Mouse (Mus musculus) liver, adult 2 months (tissue): ENCODE data around the gene Chchd6. TPM values are rescaled to one million over a fixed set of nuclear protein-coding genes. Genes with fewer than 3 reads are reported as not detected.

Source experiments
- DNase-seq: peaks from one replicate; pipeline ENCODE4 v3.0.0-alpha.2; 2011; ENCODE audit warnings: low read depth, low spot score; ENCODE audit errors: extremely low read depth
- H3K27ac ChIP-seq: fragments of 200-500 bp; replicated peaks from 2 replicates; pipeline ENCODE4 v1.5.1; 2012; ENCODE audit warnings: low read depth, mild to moderate bottlenecking, control low read depth, inconsistent platforms, low read length; ENCODE audit not compliant: insufficient read depth
- H3K27me3 ChIP-seq: fragments of 200-500 bp; 2 replicates; pipeline ENCODE4 v1.6.1; 2012; ENCODE audit warnings: mild to moderate bottlenecking, moderate library complexity, low read length, inconsistent platforms; ENCODE audit not compliant: control insufficient read depth, insufficient read depth
- H3K36me3 ChIP-seq: fragments of 200-500 bp; 2 replicates; pipeline ENCODE4 v1.6.1; 2012; ENCODE audit warnings: low read length, inconsistent platforms; ENCODE audit not compliant: control insufficient read depth, insufficient read depth
- H3K4me1 ChIP-seq: fragments of 200-500 bp; 2 replicates; pipeline ENCODE4 v1.6.1; 2011; ENCODE audit warnings: low read length; ENCODE audit not compliant: control insufficient read depth, insufficient read depth
- H3K4me3 ChIP-seq: fragments of 200-500 bp; 2 replicates; pipeline ENCODE4 v1.5.1; 2011; ENCODE audit warnings: low read depth, mild to moderate bottlenecking, control low read depth, low read length, moderate library complexity; ENCODE audit not compliant: insufficient read depth
- H3K79me2 ChIP-seq: fragments of 200-500 bp; 2 replicates; pipeline ENCODE4 v1.6.1; 2012; ENCODE audit warnings: inconsistent platforms, mild to moderate bottlenecking, low read length, moderate library complexity; ENCODE audit not compliant: control insufficient read depth, insufficient read depth
- H3K9ac ChIP-seq: fragments of 200-500 bp; 2 replicates; pipeline ENCODE4 v1.6.1; 2012; ENCODE audit warnings: low read depth, mild to moderate bottlenecking, control low read depth, inconsistent platforms, low read length
- CTCF ChIP-seq: fragments of 200-500 bp; IDR thresholded peaks from 2 replicates; pipeline ENCODE4 v1.5.1; 2011; ENCODE audit warnings: low read depth, low read length, control low read depth
- POLR2A ChIP-seq: fragments of 200-500 bp; IDR thresholded peaks from 2 replicates; pipeline ENCODE4 v1.6.1; 2011; ENCODE audit warnings: low read length, control low read depth; ENCODE audit not compliant: insufficient read depth; ENCODE audit errors: extremely low read depth
- WGBS: fragments of 180-500 bp; shearing (Covaris S2); methylation state at CpG from one replicate; pipeline ENCODE4 v1.1.7; 2018; 5-methylcytosine and 5-hydroxymethylcytosine counted together
- polyA plus RNA-seq: library from polyadenylated mRNA; depleted of rRNA; stranded (reverse); fragments of >200 nt; gene quantifications from 2 replicates; pipeline ENCODE4 v1.2.3, GENCODE M21; 2012
- total RNA-seq: library from RNA; depleted of rRNA; stranded (reverse); fragments of >200 nt; gene quantifications from 2 replicates; pipeline ENCODE4 v1.2.3, GENCODE M21; 2014

The Chchd6 gene
- total and polyA plus RNA-seq, 2 experiments, result 5.0 to 6.9 TPM

DNA sequence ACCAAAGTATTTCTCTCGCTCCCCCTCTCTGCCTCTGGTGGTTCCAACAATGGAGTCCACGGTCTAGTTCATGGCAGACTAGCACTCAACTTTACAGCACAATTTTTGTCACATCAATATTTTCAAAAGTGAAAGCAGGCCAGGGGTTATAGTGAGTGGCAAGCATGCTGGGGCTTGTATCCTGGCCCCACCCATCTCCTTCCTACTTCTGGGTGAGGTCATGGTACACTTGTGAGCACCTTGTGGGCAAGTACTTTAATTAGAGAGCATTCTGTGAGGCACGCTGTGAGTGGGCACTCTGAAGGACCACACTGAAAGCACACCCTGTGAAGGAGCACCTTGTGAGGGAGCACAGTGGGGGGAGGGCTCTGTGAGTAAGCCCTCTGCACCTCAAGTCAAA, 172.8 kb downstream of the Chchd6 start:
- no peak overlapping the region for H3K27ac ChIP-seq

GRCm38 (mm10) chr6:89421922-89422321, 173.5 kb downstream of the Chchd6 start:
- Histone ChIP-seq H3K9ac (no peak overlapping the region), H3K79me2 (no peaks in the 10 kb centered on the region), H3K27ac (no peak overlapping the region), H3K36me3 (no peaks in the 10 kb centered on the region), H3K27me3 (no peaks in the 10 kb centered on the region), H3K4me3 (no peak overlapping the region), H3K4me1 (no peaks in the 10 kb centered on the region)
- TF ChIP-seq CTCF, result no peak
- TF ChIP-seq POLR2A, result no peak
- DNase-seq, result no peak
- 72% methylated on average over 3 of the region's 3 CpGs for WGBS

More for the DNA sequence above, 172.8 kb downstream of the Chchd6 start:
- Histone ChIP-seq H3K79me2 (no peaks in the 10 kb centered on the region), H3K4me1 (no peaks in the 10 kb centered on the region), H3K4me3 (no peak overlapping the region), H3K36me3 (no peaks in the 10 kb centered on the region), H3K9ac (no peak overlapping the region), H3K27me3 (no peaks in the 10 kb centered on the region)
- no peak for TF ChIP-seq POLR2A
- no peak for TF ChIP-seq CTCF
- DNase-seq, result no peak
- 94% methylated on average over 3 of the region's 3 CpGs for WGBS

DNA sequence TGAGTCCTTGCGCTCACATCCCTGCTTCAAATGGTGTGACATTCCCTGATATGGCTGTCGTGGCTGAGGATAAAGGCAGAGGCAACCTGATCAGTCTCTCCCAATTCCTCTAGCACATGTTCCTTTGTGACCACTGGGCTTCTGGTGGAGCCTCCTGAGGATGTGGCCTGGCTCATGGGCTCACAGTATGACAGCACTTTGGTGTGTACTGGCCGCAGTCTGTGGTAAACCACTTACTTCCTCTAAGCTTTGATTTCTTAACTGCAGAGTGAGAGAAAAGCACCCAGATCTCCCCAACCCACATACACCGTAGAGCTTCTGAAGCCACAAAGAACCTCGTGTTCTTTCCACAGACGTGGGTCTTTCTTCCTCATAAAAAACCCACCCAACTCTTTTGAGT, 173.9 kb downstream of the Chchd6 start:
- DNase-seq, result peak; percentile 14
- TF ChIP-seq POLR2A (no peak), CTCF (no peak)
- H3K79me2 ChIP-seq, result no peaks in the 10 kb centered on the region
- H3K27me3 ChIP-seq, result no peaks in the 10 kb centered on the region
- H3K4me1 ChIP-seq, result no peaks in the 10 kb centered on the region
- H3K9ac ChIP-seq, result no peak overlapping the region
- H3K4me3 ChIP-seq, result no peak overlapping the region
- WGBS, result 84% methylated on average over 6 of the region's 6 CpGs
- no peaks in the 10 kb centered on the region for H3K36me3 ChIP-seq
- no peak overlapping the region for H3K27ac ChIP-seq

DNA sequence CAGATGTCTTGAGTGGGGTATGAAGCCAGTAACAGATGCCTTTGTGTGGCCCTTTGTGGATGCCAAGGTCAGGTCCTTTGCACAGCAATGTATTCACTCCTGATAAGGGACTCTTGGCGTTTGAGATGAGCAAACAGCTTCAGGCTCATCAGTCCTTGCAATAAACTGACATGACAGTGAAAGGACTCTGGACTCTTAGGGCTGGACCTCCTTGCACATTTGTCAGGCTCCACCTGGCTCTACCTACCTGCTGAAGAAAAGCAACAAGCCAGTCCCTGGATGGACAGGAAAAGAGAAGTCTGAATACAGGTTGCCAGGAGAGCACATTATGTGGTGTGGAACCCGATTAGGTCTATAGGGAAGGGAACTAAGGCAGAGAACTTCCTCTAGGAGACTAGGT, 174.7 kb downstream of the Chchd6 start:
- no peaks in the 10 kb centered on the region for H3K36me3 ChIP-seq
- no peaks in the 10 kb centered on the region for H3K79me2 ChIP-seq
- 63% methylated on average over 2 of the region's 2 CpGs for WGBS
- DNase-seq, result no peak
- TF ChIP-seq CTCF (no peak), POLR2A (no peak)
- no peaks in the 10 kb centered on the region for H3K4me1 ChIP-seq
- H3K4me3 ChIP-seq, result no peak overlapping the region
- H3K27me3 ChIP-seq, result no peaks in the 10 kb centered on the region
- no peak overlapping the region for H3K27ac ChIP-seq
- no peak overlapping the region for H3K9ac ChIP-seq

DNA sequence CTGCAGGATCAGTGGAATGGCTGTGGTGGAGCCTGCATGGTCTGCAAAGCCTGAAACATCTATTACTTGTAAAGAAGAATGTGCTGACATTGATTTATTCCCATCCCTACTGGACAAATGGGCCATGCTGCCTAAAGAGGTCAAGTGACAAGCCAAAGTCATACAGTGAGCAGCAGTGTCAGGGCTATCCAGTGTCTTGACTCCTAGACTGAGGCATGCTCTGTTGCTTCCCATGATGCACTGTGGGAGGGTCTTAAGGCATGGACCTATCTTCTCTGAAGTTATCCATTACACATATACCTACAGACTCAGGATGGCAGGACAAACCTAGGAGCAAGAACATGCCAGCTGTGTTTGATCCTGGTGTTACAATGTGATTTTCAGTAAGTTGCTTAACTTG, 175.3 kb downstream of the Chchd6 start:
- no peaks in the 10 kb centered on the region for H3K79me2 ChIP-seq
- H3K9ac ChIP-seq, result no peak overlapping the region
- no peak for DNase-seq
- peaks cover 4% of the 10 kb centered on the region for H3K4me1 ChIP-seq
- H3K36me3 ChIP-seq, result no peaks in the 10 kb centered on the region
- H3K27me3 ChIP-seq, result no peaks in the 10 kb centered on the region
- H3K27ac ChIP-seq, result no peak overlapping the region
- H3K4me3 ChIP-seq, result no peak overlapping the region
- no peak for TF ChIP-seq POLR2A
- TF ChIP-seq CTCF, result no peak

- 94% methylated on average over 3 of the region's 3 CpGs for WGBS
Measured at GRCm38 (mm10) chr6:89419066-89419815, 176.2 kb downstream of the Chchd6 start.

More at GRCm38 (mm10) chr6:89419066-89419815, 176.2 kb downstream of the Chchd6 start:
- Histone ChIP-seq H3K9ac (no peak overlapping the region), H3K36me3 (no peaks in the 10 kb centered on the region), H3K79me2 (no peaks in the 10 kb centered on the region), H3K4me1 (peaks cover 4% of the 10 kb centered on the region), H3K27ac (no peak overlapping the region), H3K27me3 (no peaks in the 10 kb centered on the region), H3K4me3 (no peak overlapping the region)
- TF ChIP-seq POLR2A (no peak), CTCF (no peak)
- DNase-seq, result no peak
